26 mouse cellular contexts compared by ENCODE assay signal in genomic region chr1:179083098-179083497, GRCm38 (mm10).
DNase-seq lines count a peak whose midpoint lies in the region; ATAC-seq and TF ChIP-seq lines count a peak whose summit lies in the region.
"Had no signal": no experiment of that assay in that cellular context is flagged by ENCODE, and none has a peak within 500 bp of the region (broad histone marks: within the 10 kb centered on the region; RNA-seq: fewer than 3 reads in every experiment).

No protein-coding gene starts in this region.

- intact Hi-C loops in heart, postnatal 25 days (cut with DNase I), result loop anchor here (10.0 kb wide), 1 partner anchor 358 kb away; no protein-coding TSS in a partner anchor
- intact Hi-C loops in heart, postnatal 10 days (cut with DNase I), result no loop called here

- no peaks in the 10 kb centered on the region for H3K9me3 ChIP-seq in heart, embryonic 11.5 days (replicated peaks; ENCODE audit: control insufficient read depth, low read length)
- H3K9me3 ChIP-seq in heart, postnatal 0 days (replicated peaks; ENCODE audit: control insufficient read depth, low read length), result 0 out of 2 replicates have a peak, but pooled peaks cover 4% of the 10 kb centered on the region
- no peaks in the 10 kb centered on the region; the same call in 1 of the 2 replicates for H3K9me3 ChIP-seq in embryonic facial prominence, embryonic 10.5 days
- H3K9me3 ChIP-seq: liver, embryonic 15.5 days; lung, embryonic 15.5 days; midbrain, embryonic 13.5 days; neural tube, embryonic 12.5 days had no signal

- 50% methylated on average over 5 of the region's 5 CpGs for WGBS in heart, embryonic 11.5 days (ENCODE audit: insufficient replicate concordance)
- WGBS in heart, postnatal 0 days, result 50% methylated on average over 5 of the region's 5 CpGs
- WGBS in embryonic facial prominence, embryonic 10.5 days, result 65% methylated on average over 5 of the region's 5 CpGs

- no peaks in the 10 kb centered on the region for H3K27me3 ChIP-seq in heart, embryonic 11.5 days (ENCODE audit: control insufficient read depth, insufficient read depth, low read length)
- H3K27me3 ChIP-seq in heart, postnatal 0 days (ENCODE audit: control insufficient read depth, insufficient read depth, low read length), result no peaks in the 10 kb centered on the region
- no peaks in the 10 kb centered on the region for H3K27me3 ChIP-seq in embryonic facial prominence, embryonic 10.5 days (replicated peaks; ENCODE audit: low read depth, poor library complexity, severe bottlenecking)
- H3K27me3 ChIP-seq: liver, embryonic 15.5 days; lung, embryonic 15.5 days; megakaryocyte, embryonic 14.5 days; neural tube, embryonic 12.5 days had no signal

- no peak overlapping the region for H3K4me3 ChIP-seq in heart, embryonic 11.5 days (ENCODE audit: low read depth, low read length)
- H3K4me3 ChIP-seq in heart, postnatal 0 days (ENCODE audit: low read depth, low read length), result no peak overlapping the region
- no peak overlapping the region for H3K4me3 ChIP-seq in embryonic facial prominence, embryonic 10.5 days
- H3K4me3 ChIP-seq: forebrain, embryonic 10.5 days; gastrocnemius, adult 2 months; liver, embryonic 15.5 days; lung, embryonic 15.5 days; megakaryocyte, embryonic 14.5 days; midbrain, embryonic 13.5 days; neural tube, embryonic 12.5 days had no signal

- H3K9ac ChIP-seq in heart, embryonic 11.5 days (ENCODE audit: low read depth, low read length), result no peak overlapping the region
- H3K9ac ChIP-seq in heart, postnatal 0 days (replicated peaks; ENCODE audit: low read depth, low read length), result no peak overlapping the region
- H3K9ac ChIP-seq: liver, embryonic 15.5 days; lung, embryonic 15.5 days; midbrain, embryonic 13.5 days; neural tube, embryonic 12.5 days had no signal

- no peak overlapping the region for H3K4me2 ChIP-seq in heart, embryonic 11.5 days
- no peak overlapping the region for H3K4me2 ChIP-seq in heart, postnatal 0 days (ENCODE audit: low read depth, low read length)
- H3K4me2 ChIP-seq: liver, embryonic 15.5 days; lung, embryonic 15.5 days; midbrain, embryonic 13.5 days; neural tube, embryonic 12.5 days had no signal

- DNase-seq in heart, adult 9 months (ENCODE audit: low spot score in 2 of 2), result no peak
- peak; percentile 27 for DNase-seq in heart, postnatal 0 days (ENCODE audit: low spot score)
- DNase-seq in heart, postnatal 25 days (ENCODE audit: low spot score), result no peak
- no peak for DNase-seq in embryonic facial prominence, embryonic 10.5 days (ENCODE audit: low spot score)
- DNase-seq in heart, postnatal 10 days, result peak; percentile 9 to 17
- no peak for DNase-seq in T-cell, adult 2 months (ENCODE audit: low spot score)
- DNase-seq: adrenal gland, postnatal 25 days; cerebellum, adult 8-10 months; cerebellum, postnatal 36 days; embryo, embryonic 11 days; gastrocnemius, adult 2 months; kidney, adult 11 months; layer of hippocampus, adult 9-11 months; liver; lung, postnatal 36 days; right cerebral cortex, postnatal 14 days; spleen, adult 18-20 months had no signal

- no peak for TF ChIP-seq CTCF in heart, postnatal 0 days (IDR thresholded peaks at IDR 0.05; ENCODE audit: low read depth)

- no peaks in the 10 kb centered on the region for H3K36me3 ChIP-seq in heart, embryonic 11.5 days (ENCODE audit: control insufficient read depth, insufficient read depth, low read length)
- no peaks in the 10 kb centered on the region for H3K36me3 ChIP-seq in heart, postnatal 0 days (replicated peaks; ENCODE audit: control insufficient read depth, insufficient read depth, low read length)
- H3K36me3 ChIP-seq in embryonic facial prominence, embryonic 10.5 days (replicated peaks), result 0 out of 2 replicates have a peak, but pooled peaks cover 8% of the 10 kb centered on the region
- H3K36me3 ChIP-seq: forebrain, embryonic 10.5 days; lung, embryonic 15.5 days; midbrain, embryonic 13.5 days; neural tube, embryonic 12.5 days had no signal

- no peak for TF ChIP-seq EP300 in heart, postnatal 0 days (IDR thresholded peaks at IDR 0.05; ENCODE audit: low read depth)

- peak overlapping the region; percentile 41 for H3K27ac ChIP-seq in heart, embryonic 11.5 days (ENCODE audit: low read depth, low read length)
- H3K27ac ChIP-seq in heart, postnatal 0 days (ENCODE audit: low read depth), result no peak overlapping the region
- H3K27ac ChIP-seq in embryonic facial prominence, embryonic 10.5 days (replicated peaks), result peak overlapping the region; percentile 69
- H3K27ac ChIP-seq: forebrain, embryonic 10.5 days; gastrocnemius, adult 2 months; hindbrain, postnatal 0 days; liver, embryonic 15.5 days; lung, embryonic 15.5 days; midbrain, embryonic 13.5 days; neural tube, embryonic 12.5 days had no signal

- ATAC-seq in heart, embryonic 11.5 days (replicated peaks; ENCODE audit: insufficient number of reproducible peaks, low FRiP score, low TSS enrichment), result no peak; the same call in 1 of the 2 replicates
- ATAC-seq in heart, postnatal 0 days (ENCODE audit: insufficient read depth, low read depth), result no peak
- ATAC-seq: CD4-positive, CD25-positive, alpha-beta regulatory T cell, adult 4 months; hindbrain, postnatal 0 days had no signal

- H3K4me1 ChIP-seq in heart, embryonic 11.5 days (ENCODE audit: control insufficient read depth, insufficient read depth, low read length), result peaks cover 14% of the 10 kb centered on the region
- no peaks in the 10 kb centered on the region for H3K4me1 ChIP-seq in heart, postnatal 0 days (ENCODE audit: control insufficient read depth, insufficient read depth)
- H3K4me1 ChIP-seq in embryonic facial prominence, embryonic 10.5 days, result peaks cover 43% of the 10 kb centered on the region
- H3K4me1 ChIP-seq: megakaryocyte, embryonic 14.5 days; midbrain, embryonic 13.5 days had no signal

Comparison
In these comparisons a context has a peak if more than half of its experiments do, and no peak if none do; other contexts are left out.
1. DNase-seq: peak in heart, postnatal 0 days (single experiment) and heart, postnatal 10 days (2 of 2); none in heart, adult 9 months (0 of 2), heart, postnatal 25 days (single experiment), embryonic facial prominence, embryonic 10.5 days (single experiment) and T-cell, adult 2 months (single experiment).